Mouse (Mus musculus) CD4-positive, CD25-positive, alpha-beta regulatory T cell, adult 2 months (primary cell): ENCODE measurements around the gene Ly6g6d.
"Not testable (repeated sequence)": the region's sequence is repeated elsewhere in the genome, so short reads cannot be mapped to it uniquely, and the experiment has no call there.

Experiments used
- DNase-seq: peaks from one replicate; pipeline ENCODE4 v3.0.0-alpha.2; 2012; ENCODE audit warnings: low read depth, low spot score

Gene Ly6g6d

GRCm38 (mm10) chr17:35077786-35078233, at the start of gene Ly6g6d:
TSS of gene Ly6g6d (minus strand) at chr17:35078065.
- no peak for DNase-seq

- DNase-seq, result no peak
These were observed 49.2 kb upstream of the Ly6g6d start for GRCm38 (mm10) chr17:35127017-35127416.

GRCm38 (mm10) chr17:35126206-35126611, 48.3 kb upstream of the Ly6g6d start, which contains the start of gene D17H6S53E:
TSS of gene D17H6S53E (plus strand) at chr17:35126373.
- peak; percentile 86 for DNase-seq

GRCm38 (mm10) chr17:35125578-35125977, 47.7 kb upstream of the Ly6g6d start:
- no peak for DNase-seq

- DNase-seq, result no peak
These were observed 47.2 kb upstream of the Ly6g6d start for GRCm38 (mm10) chr17:35125081-35125480.

- not testable (repeated sequence) for DNase-seq
These were observed 46.5 kb upstream of the Ly6g6d start for GRCm38 (mm10) chr17:35124261-35124896.

- not testable (repeated sequence) for DNase-seq
These were observed 45.4 kb upstream of the Ly6g6d start for GRCm38 (mm10) chr17:35123287-35123686.

GRCm38 (mm10) chr17:35121871-35122303, 44.0 kb upstream of the Ly6g6d start, which contains the start of gene Csnk2b:
TSS of gene Csnk2b (minus strand) at chr17:35122053.
- peak; percentile 73 for DNase-seq

- DNase-seq, result peak; percentile 98
These were observed 43.4 kb upstream of the Ly6g6d start, which contains the start of gene Gpank1 for GRCm38 (mm10) chr17:35121143-35121799. TSS of gene Gpank1 (plus strand) at chr17:35121455.

GRCm38 (mm10) chr17:35120745-35121142, 42.9 kb upstream of the Ly6g6d start:
- no peak for DNase-seq

- DNase-seq, result peak; percentile 72
These were observed 37.5 kb upstream of the Ly6g6d start, which contains the start of gene Ly6g5b for GRCm38 (mm10) chr17:35115046-35116019. TSS of gene Ly6g5b (minus strand) at chr17:35115428.

- no peak for DNase-seq
These were observed 33.9 kb upstream of the Ly6g6d start for GRCm38 (mm10) chr17:35111774-35112173.

- no peak for DNase-seq
These were observed 30.2 kb upstream of the Ly6g6d start, which contains the start of gene Ly6g5c for GRCm38 (mm10) chr17:35108097-35108496. TSS of gene Ly6g5c (plus strand) at chr17:35108279.

- no peak for DNase-seq
These were observed 28.7 kb upstream of the Ly6g6d start for GRCm38 (mm10) chr17:35106522-35106921.

GRCm38 (mm10) chr17:35105740-35106389, 28.0 kb upstream of the Ly6g6d start:
- peak; percentile 63 for DNase-seq

- DNase-seq, result no peak
These were observed 26.9 kb upstream of the Ly6g6d start for GRCm38 (mm10) chr17:35104754-35105153.

- no peak for DNase-seq
These were observed 26.2 kb upstream of the Ly6g6d start for GRCm38 (mm10) chr17:35104079-35104478.

- no peak for DNase-seq
These were observed 25.4 kb upstream of the Ly6g6d start for GRCm38 (mm10) chr17:35103221-35103690.

- no peak for DNase-seq
These were observed 24.4 kb upstream of the Ly6g6d start for GRCm38 (mm10) chr17:35102299-35102698.

- DNase-seq, result no peak
These were observed 23.3 kb upstream of the Ly6g6d start for GRCm38 (mm10) chr17:35101161-35101560.
